Mouse (Mus musculus) CH12.LX (cell line): ENCODE measurements around the gene Gm49340. TPM values are rescaled to one million over a fixed set of nuclear protein-coding genes. Genes with fewer than 3 reads are reported as not detected.

Experiments
- DNase-seq: peaks from one replicate; pipeline ENCODE4 v3.0.0-alpha.2; 2013; ENCODE audit errors: extremely low read depth
- H3K27ac ChIP-seq: 2 replicates; pipeline ENCODE4 v1.5.1; 2012; ENCODE audit warnings: low read depth, mild to moderate bottlenecking, control low read depth, moderate library complexity; ENCODE audit not compliant: insufficient read depth
- H3K27me3 ChIP-seq: replicated peaks from 2 replicates; pipeline ENCODE3; 2012; ENCODE audit warnings: inconsistent platforms
- H3K36me3 ChIP-seq, 2 experiments: replicated peaks in 1 of 2; 2 replicates each; pipeline versions ENCODE3 to v1.6.1; 2012; ENCODE audit warnings: inconsistent platforms in 1 of 2, low read length in 1 of 2, mild to moderate bottlenecking in 1 of 2, mixed read lengths in 1 of 2, moderate library complexity in 1 of 2; ENCODE audit not compliant: control insufficient read depth in 1 of 2, insufficient read depth in 1 of 2
- H3K4me1 ChIP-seq, 2 experiments: 2 replicates each; pipeline ENCODE4 v1.6.1; 2012; ENCODE audit warnings: inconsistent platforms in 1 of 2, moderate library complexity in 1 of 2; ENCODE audit not compliant: insufficient read depth in 2 of 2, control insufficient read depth in 1 of 2
- H3K4me2 ChIP-seq: 2 replicates; pipeline ENCODE4 v1.6.1; 2012; ENCODE audit warnings: low read depth, mild to moderate bottlenecking, control low read depth; ENCODE audit not compliant: poor library complexity, insufficient read depth, severe bottlenecking
- H3K4me3 ChIP-seq, 3 experiments: fragments of 150-350 bp in 1 of 3; sonication (generic) in 1 of 3; replicated peaks in 1 of 3; 2 replicates each; pipeline versions ENCODE3 to v1.5.1; 2011 to 2012; ENCODE audit warnings: low read depth in 2 of 3, low read length in 2 of 3, mild to moderate bottlenecking in 2 of 3, moderate library complexity in 2 of 3, control low read depth in 1 of 3, improper control_type of control experiment in 1 of 3, inconsistent platforms in 1 of 3, mixed read lengths in 1 of 3; ENCODE audit not compliant: poor library complexity in 1 of 3
- H3K79me2 ChIP-seq: replicated peaks from 2 replicates; pipeline ENCODE4 v1.6.1; 2012; ENCODE audit warnings: mild to moderate bottlenecking, moderate library complexity; ENCODE audit not compliant: control insufficient read depth, poor library complexity, insufficient read depth, severe bottlenecking; ENCODE audit errors: extremely low read depth
- H3K9ac ChIP-seq: 2 replicates; pipeline ENCODE4 v1.6.1; 2012; ENCODE audit warnings: low read depth, mild to moderate bottlenecking, control low read depth, moderate library complexity; ENCODE audit not compliant: insufficient read depth
- H3K9me3 ChIP-seq: replicated peaks from 2 replicates; pipeline ENCODE3; 2012; ENCODE audit warnings: low read length, inconsistent platforms, mixed read lengths
- BHLHE40 ChIP-seq: IDR thresholded peaks from 2 replicates; pipeline ENCODE4 v1.6.1; 2011; ENCODE audit warnings: mild to moderate bottlenecking, low read depth, low read length, improper control_type of control experiment
- CHD1 ChIP-seq: IDR thresholded peaks from 2 replicates; pipeline ENCODE4 v1.6.1; 2012; ENCODE audit warnings: low read depth, low read length, improper control_type of control experiment, inconsistent platforms
- CHD2 ChIP-seq: IDR thresholded peaks from 2 replicates; pipeline ENCODE4 v1.6.1; 2011; ENCODE audit warnings: low read length, improper control_type of control experiment
- ELF1 ChIP-seq: IDR thresholded peaks from 2 replicates; pipeline ENCODE4 v1.6.1; 2014; ENCODE audit warnings: low read depth, mild to moderate bottlenecking, inconsistent platforms, low read length, improper control_type of control experiment
- EP300 ChIP-seq: IDR thresholded peaks from 2 replicates; pipeline ENCODE4 v1.6.1; 2011; ENCODE audit warnings: low read length, improper control_type of control experiment
- GABPA ChIP-seq: IDR thresholded peaks from 2 replicates; pipeline ENCODE4 v1.6.1; 2012; ENCODE audit warnings: low read depth, low read length, improper control_type of control experiment, inconsistent platforms; ENCODE audit not compliant: insufficient replicate concordance
- HCFC1 ChIP-seq: IDR thresholded peaks from 2 replicates; pipeline ENCODE4 v1.6.1; 2012; ENCODE audit warnings: low read depth, mild to moderate bottlenecking, inconsistent platforms, low read length, improper control_type of control experiment
- IRF4 ChIP-seq: IDR thresholded peaks from 2 replicates; pipeline ENCODE4 v1.6.1; 2014; ENCODE audit warnings: low read depth, mild to moderate bottlenecking, inconsistent platforms, low read length, improper control_type of control experiment
- JUN ChIP-seq: IDR thresholded peaks from 2 replicates; pipeline ENCODE4 v1.6.1; 2011; ENCODE audit warnings: low read depth, mild to moderate bottlenecking, low read length, improper control_type of control experiment, moderate library complexity; ENCODE audit not compliant: insufficient read depth
- JUND ChIP-seq: conservative IDR thresholded peaks from 2 replicates; pipeline ENCODE4 v1.6.1; 2011; ENCODE audit warnings: low read depth, low read length, improper control_type of control experiment
- KAT2A ChIP-seq: IDR thresholded peaks from 2 replicates; pipeline ENCODE4 v1.6.1; 2012; ENCODE audit warnings: low read length, improper control_type of control experiment, inconsistent platforms; ENCODE audit not compliant: insufficient replicate concordance
- MAX ChIP-seq: IDR thresholded peaks from 2 replicates; pipeline ENCODE4 v1.6.1; 2011; ENCODE audit warnings: low read length, improper control_type of control experiment
- MEF2A ChIP-seq: IDR thresholded peaks from 2 replicates; pipeline ENCODE4 v1.6.1; 2014; ENCODE audit warnings: low read depth, mild to moderate bottlenecking, inconsistent platforms, low read length, improper control_type of control experiment, borderline replicate concordance
- NELFE ChIP-seq: IDR thresholded peaks from 2 replicates; pipeline ENCODE4 v1.6.1; 2011; ENCODE audit warnings: low read depth, low read length, improper control_type of control experiment
- NRF1 ChIP-seq: IDR thresholded peaks from 2 replicates; pipeline ENCODE4 v1.6.1; 2014; ENCODE audit warnings: low read depth, mild to moderate bottlenecking, inconsistent platforms, low read length, improper control_type of control experiment, moderate library complexity
- PAX5 ChIP-seq: IDR thresholded peaks from 2 replicates; pipeline ENCODE4 v1.6.1; 2012; ENCODE audit warnings: low read length, inconsistent platforms, mixed read lengths
- POLR2AphosphoS2 ChIP-seq: IDR thresholded peaks from 2 replicates; pipeline ENCODE4 v1.6.1; 2011; ENCODE audit warnings: low read depth, low read length, improper control_type of control experiment
- SIN3A ChIP-seq: IDR thresholded peaks from 2 replicates; pipeline ENCODE4 v1.6.1; 2012; ENCODE audit warnings: low read length, improper control_type of control experiment, inconsistent platforms
- SMC3 ChIP-seq: IDR thresholded peaks from 2 replicates; pipeline ENCODE4 v1.6.1; 2011; ENCODE audit warnings: low read depth, low read length, improper control_type of control experiment
- TBP ChIP-seq: conservative IDR thresholded peaks from 2 replicates; pipeline ENCODE4 v1.6.1; 2011; ENCODE audit warnings: low read depth, low read length, improper control_type of control experiment
- TCF12 ChIP-seq: IDR thresholded peaks from 2 replicates; pipeline ENCODE4 v1.6.1; 2014; ENCODE audit warnings: low read depth, mild to moderate bottlenecking, inconsistent platforms, low read length, improper control_type of control experiment
- UBTF ChIP-seq: IDR thresholded peaks from 2 replicates; pipeline ENCODE4 v1.6.1; 2012; ENCODE audit warnings: low read depth, mild to moderate bottlenecking, inconsistent platforms, low read length, improper control_type of control experiment, moderate library complexity
- ZKSCAN1 ChIP-seq: IDR thresholded peaks from 2 replicates; pipeline ENCODE4 v1.6.1; 2012; ENCODE audit warnings: low read depth, inconsistent platforms, low read length, improper control_type of control experiment, borderline replicate concordance
- ZNF384 ChIP-seq: IDR thresholded peaks from 2 replicates; pipeline ENCODE4 v1.6.1; 2012; ENCODE audit warnings: low read depth, low read length, improper control_type of control experiment, inconsistent platforms
- dilution Hi-C: fragments of 300-500 bp; cut with MboI; formaldehyde crosslinking; loops from 2 replicates; pipeline ENCODE4 v1.14.3; 2020; ENCODE audit warnings: low sequenced_read_pairs; ENCODE audit not compliant: extremely low pct_unique_long_range_greater_than_20kb, extremely low pct_ligation_motif_present
- in situ Hi-C: fragments of 300-500 bp; cut with MboI; formaldehyde crosslinking; loops from 3 replicates; pipeline ENCODE4 v1.14.3; 2019; ENCODE audit warnings: low sequenced_read_pairs, low pct_ligation_motif_present, low pct_unique_long_range_greater_than_20kb, mixed read lengths
- polyA plus RNA-seq: library from polyadenylated mRNA; unstranded; fragments of >175 nt; gene quantifications from 2 replicates; pipeline ENCODE4 v1.2.1, GENCODE M21; 2012; ENCODE audit warnings: low read depth; ENCODE audit not compliant: insufficient read length
- total RNA-seq, 2 experiments: library from RNA; depleted of rRNA; stranded (reverse); fragments of 300-350 nt in 1 of 2; fragments of >200 nt in 1 of 2; gene quantifications; 2 replicates each; pipeline ENCODE4 v1.2.3; 2012 to 2014

The Gm49340 gene
- total and polyA plus RNA-seq, 3 experiments = not detected

GRCm38 (mm10) chr11:73370946-73371345, 41.4 kb downstream of the Gm49340 start, which contains the start of gene Olfr376:
Olfr376 (plus strand) TSS chr11:73371246.
- dilution Hi-C loops = no loop called here
- peaks cover 2% of the 10 kb centered on the region for H3K9me3 ChIP-seq
- H3K27me3 ChIP-seq = peaks cover 55% of the 10 kb centered on the region
- H3K4me3 ChIP-seq = no peak within 1 kb of the TSS
- no peaks in the 10 kb centered on the region for H3K36me3 ChIP-seq
- no peak for DNase-seq
- no peak for TF ChIP-seq ZKSCAN1
- no peak for TF ChIP-seq SMC3
- no peak for TF ChIP-seq JUND
- no peak for TF ChIP-seq CHD2
- TF ChIP-seq PAX5 = no peak
- no peak for TF ChIP-seq IRF4
- TF ChIP-seq TCF12 = no peak
- no peak for TF ChIP-seq CHD1
- no peak for TF ChIP-seq BHLHE40
- no peak for TF ChIP-seq NELFE
- TF ChIP-seq MEF2A = no peak
- TF ChIP-seq KAT2A = no peak
- no peak for TF ChIP-seq NRF1
- no peak for TF ChIP-seq MAX
- TF ChIP-seq HCFC1 = no peak
- no peak for TF ChIP-seq GABPA
- TF ChIP-seq SIN3A = no peak
- TF ChIP-seq EP300 = no peak
- no peak within 1 kb of the TSS for H3K27ac ChIP-seq
- H3K79me2 ChIP-seq = no peaks in the 10 kb centered on the region
- in situ Hi-C loops = no loop called here
- peaks cover 0 to 3% of the 10 kb centered on the region in 2 experiments; a peak in 1 of 4 replicates for H3K4me1 ChIP-seq
- H3K9ac ChIP-seq = no peak within 1 kb of the TSS
- H3K4me2 ChIP-seq = no peak within 1 kb of the TSS

DNA sequence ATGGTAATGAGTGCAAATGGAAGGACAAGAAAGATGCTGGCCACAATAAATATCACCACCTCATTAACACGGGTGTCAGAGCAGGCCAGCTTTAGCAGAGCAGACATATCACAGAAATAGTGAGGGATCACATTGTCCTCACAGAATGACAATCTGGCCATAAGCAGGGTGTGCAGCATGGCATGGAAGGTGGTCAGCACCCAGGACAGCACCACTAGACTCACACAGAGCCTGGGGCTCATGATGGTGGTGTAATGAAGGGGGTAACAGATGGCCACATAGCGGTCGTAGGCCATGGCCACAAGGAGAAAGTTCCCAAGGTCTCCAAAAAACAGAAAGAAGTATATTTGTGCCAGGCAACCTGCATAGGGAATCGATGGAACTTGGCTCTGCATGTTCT, 65.8 kb downstream of the Gm49340 start:
- Histone ChIP-seq H3K9ac (no peak overlapping the region), H3K27ac (no peak overlapping the region), H3K9me3 (no peaks in the 10 kb centered on the region), H3K4me3 (no peak overlapping the region), H3K27me3 (peaks cover 67% of the 10 kb centered on the region), H3K4me1 (no peaks in the 10 kb centered on the region), H3K36me3 (no peaks in the 10 kb centered on the region), H3K4me2 (no peak overlapping the region), H3K79me2 (no peaks in the 10 kb centered on the region)
- in situ Hi-C loops (no loop called here), dilution Hi-C loops (no loop called here)
- TF ChIP-seq POLR2AphosphoS2 (no peak), UBTF (no peak), ZNF384 (no peak), ELF1 (no peak), CHD2 (no peak), JUN (no peak), TBP (no peak)
- no peak for DNase-seq
